Mouse (Mus musculus) testis, adult 2 months (tissue): ENCODE data around the gene Tns2. TPM values are rescaled to one million over a fixed set of nuclear protein-coding genes. Genes with fewer than 3 reads are reported as not detected.
A peak's percentile ranks its signal among the peaks of the same experiment; 100 is the strongest.
"Not testable (repeated sequence)": the region's sequence is repeated elsewhere in the genome, so short reads cannot be mapped to it uniquely, and the experiment has no call there.

Experiments used
- H3K27ac ChIP-seq: fragments of 200-500 bp; 2 replicates; pipeline ENCODE4 v1.5.1; 2012; ENCODE audit warnings: low read depth, low read length; ENCODE audit not compliant: control insufficient read depth, insufficient read depth
- H3K27me3 ChIP-seq: fragments of 200-500 bp; 2 replicates; pipeline ENCODE4 v1.6.1; 2012; ENCODE audit warnings: mild to moderate bottlenecking, low read length, moderate library complexity; ENCODE audit not compliant: control insufficient read depth, insufficient read depth
- H3K36me3 ChIP-seq: fragments of 200-500 bp; 2 replicates; pipeline ENCODE4 v1.6.1; 2012; ENCODE audit warnings: mild to moderate bottlenecking, low read length; ENCODE audit not compliant: control insufficient read depth, insufficient read depth
- H3K4me1 ChIP-seq: fragments of 200-500 bp; 2 replicates; pipeline ENCODE4 v1.6.1; 2012; ENCODE audit warnings: low read length; ENCODE audit not compliant: control insufficient read depth, insufficient read depth
- H3K4me3 ChIP-seq: fragments of 200-500 bp; 2 replicates; pipeline ENCODE4 v1.5.1; 2012; ENCODE audit warnings: low read depth, mild to moderate bottlenecking, low read length, moderate library complexity, mixed read lengths; ENCODE audit not compliant: control insufficient read depth
- CTCF ChIP-seq: fragments of 200-500 bp; IDR thresholded peaks from 2 replicates; pipeline ENCODE4 v1.5.1; 2012; ENCODE audit warnings: low read depth, mild to moderate bottlenecking, inconsistent platforms, low read length, moderate library complexity; ENCODE audit not compliant: control insufficient read depth, insufficient read depth, insufficient replicate concordance
- POLR2A ChIP-seq: fragments of 200-500 bp; IDR thresholded peaks from 2 replicates; pipeline ENCODE4 v1.6.1; 2012; ENCODE audit warnings: low read depth, mild to moderate bottlenecking, inconsistent platforms, low read length, moderate library complexity; ENCODE audit not compliant: control insufficient read depth
- polyA plus RNA-seq: library from polyadenylated mRNA; depleted of rRNA; stranded (reverse); fragments of >200 nt; gene quantifications from 2 replicates; pipeline ENCODE4 v1.2.3, GENCODE M21; 2012

Tns2 gene
- polyA plus RNA-seq, 1 experiment = 6.9 TPM

DNA sequence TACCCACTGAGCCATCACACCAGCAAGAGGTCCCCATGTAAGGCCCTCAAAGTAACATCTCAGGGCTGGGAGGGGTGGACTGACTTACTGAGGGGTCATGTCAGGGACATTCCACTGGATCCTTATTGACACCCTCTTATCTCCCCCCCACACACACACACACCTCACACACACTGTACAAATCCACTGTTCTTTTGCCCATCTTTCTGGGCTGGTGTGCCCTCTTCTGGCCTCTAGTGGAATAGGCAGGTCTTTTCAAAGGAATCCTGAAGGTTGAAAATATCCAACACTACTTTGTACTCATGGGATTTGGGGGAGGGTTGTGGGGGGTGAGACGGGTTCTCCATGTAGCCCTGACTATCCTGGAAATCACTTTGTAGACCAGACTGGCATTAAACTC lies 46.7 kb downstream of the Tns2 start:
- Histone ChIP-seq H3K27me3 (no peaks in the 10 kb centered on the region; the same call in none of the 2 replicates), H3K4me3 (no peak overlapping the region), H3K36me3 (no peaks in the 10 kb centered on the region), H3K27ac (no peak overlapping the region), H3K4me1 (peaks cover 13% of the 10 kb centered on the region)
- TF ChIP-seq POLR2A (no peak), CTCF (no peak)

DNA sequence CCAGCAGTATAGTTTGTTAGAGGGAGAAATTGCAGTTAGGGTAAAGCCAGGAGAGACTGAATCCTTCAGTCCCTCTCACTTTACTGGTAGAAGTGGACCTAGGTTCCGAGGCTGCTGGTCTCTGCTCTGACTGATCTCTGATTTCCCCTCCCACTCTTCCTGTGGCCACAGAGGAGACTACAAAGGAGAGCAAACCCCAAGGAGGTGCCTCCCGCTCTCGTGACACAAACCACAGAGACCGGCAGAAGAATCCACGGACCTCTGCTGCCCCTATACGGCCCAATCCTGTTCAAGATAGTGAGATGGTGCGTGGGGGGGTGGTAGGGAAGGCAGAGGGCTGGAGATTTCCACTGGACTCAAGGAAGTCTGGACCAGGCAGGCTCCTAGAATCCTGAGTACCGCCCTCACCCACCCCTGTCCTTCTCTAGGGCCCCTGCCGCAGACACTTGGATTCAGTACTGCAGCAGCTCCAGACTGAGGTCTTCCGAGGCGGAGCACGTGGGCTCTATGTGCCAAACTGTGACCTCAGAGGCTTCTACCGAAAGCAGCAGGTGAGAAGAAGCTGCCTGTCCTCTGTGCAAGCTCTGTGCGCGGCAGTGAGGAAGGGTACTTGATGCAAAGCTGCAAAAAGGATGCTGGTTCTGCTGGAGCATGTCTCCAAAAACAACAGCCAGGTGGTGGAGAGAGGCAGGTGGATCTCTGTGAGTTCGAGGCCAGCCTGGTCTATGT lies 47.6 kb downstream of the Tns2 start:
- Histone ChIP-seq H3K4me3 (no peak overlapping the region), H3K27ac (no peak overlapping the region)

DNA sequence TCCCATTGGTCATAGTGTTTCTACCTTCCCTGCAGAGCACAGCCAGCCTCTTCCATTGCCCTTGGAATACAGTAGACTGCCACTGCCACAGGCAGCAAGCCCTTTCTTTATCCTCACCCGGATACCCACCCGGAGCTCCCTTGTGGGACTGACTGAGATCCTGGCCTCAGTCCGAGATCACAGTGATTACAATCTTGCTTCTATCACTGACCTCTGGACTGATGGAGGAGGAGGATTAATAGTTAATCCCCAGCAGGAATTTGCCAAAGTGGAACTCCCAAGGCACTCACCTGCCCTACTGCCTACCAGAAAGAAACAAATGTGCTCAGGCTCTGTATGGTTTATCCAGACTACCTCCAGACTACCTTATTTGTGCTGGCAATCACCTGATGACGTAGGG lies 49.3 kb downstream of the Tns2 start:
- Histone ChIP-seq H3K4me3 (no peak overlapping the region), H3K36me3 (no peaks in the 10 kb centered on the region), H3K27ac (no peak overlapping the region), H3K27me3 (no peaks in the 10 kb centered on the region), H3K4me1 (0 out of 2 replicates have a peak, but pooled peaks cover 6% of the 10 kb centered on the region)
- TF ChIP-seq POLR2A (no peak), CTCF (no peak)

More for the DNA sequence above, 47.6 kb downstream of the Tns2 start:
- H3K4me1 ChIP-seq = peaks cover 13% of the 10 kb centered on the region
- no peaks in the 10 kb centered on the region; the same call in none of the 2 replicates for H3K27me3 ChIP-seq
- no peaks in the 10 kb centered on the region for H3K36me3 ChIP-seq
- TF ChIP-seq CTCF (no peak), POLR2A (no peak)

DNA sequence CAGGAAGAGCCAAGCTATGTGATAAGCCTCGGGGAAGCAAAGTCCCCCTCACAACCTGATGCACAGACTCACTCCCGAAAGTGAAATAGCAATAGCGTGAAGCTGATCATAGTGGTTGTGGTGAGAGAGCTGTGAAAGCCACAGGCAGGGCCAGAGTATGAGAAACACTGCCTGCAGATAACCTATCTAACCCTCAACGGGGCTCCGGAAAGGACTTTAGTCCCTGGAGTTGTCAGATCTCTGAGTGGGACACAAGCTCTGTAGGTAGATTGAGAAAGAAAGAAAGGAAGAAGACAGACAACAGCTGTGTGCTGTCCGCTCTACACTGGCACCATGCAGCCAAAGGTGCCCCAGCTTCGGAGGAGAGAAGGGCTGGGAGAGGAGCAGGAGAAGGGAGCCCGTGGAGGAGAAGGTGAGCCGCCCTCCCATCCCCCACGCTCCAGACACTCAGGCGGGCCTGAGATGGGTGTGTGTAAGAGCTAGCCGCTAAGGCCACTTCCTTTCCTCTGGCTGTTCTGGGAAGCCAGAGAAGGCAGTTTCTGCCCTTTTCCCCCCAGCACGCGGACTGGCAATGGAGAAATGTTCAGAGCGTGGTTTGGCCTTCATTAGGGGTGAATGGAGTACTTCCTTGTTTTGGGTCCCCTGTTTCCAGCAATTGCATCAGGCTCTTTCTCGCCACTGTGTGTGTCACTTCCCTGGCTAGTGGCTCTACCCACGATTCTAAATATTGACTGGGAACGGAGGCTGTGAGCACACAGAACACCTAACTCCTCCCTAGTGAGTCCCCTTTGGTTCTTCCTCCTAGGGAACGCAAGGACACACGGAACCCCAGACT lies 50.3 kb downstream of the Tns2 start, which contains the start of gene Soat2:
Gene Soat2, plus strand, starts transcription at position 226 of the 835 bp plus-strand sequence.
- TF ChIP-seq CTCF (no peak), POLR2A (no peak)
- Histone ChIP-seq H3K4me1 (0 out of 2 replicates have a peak, but pooled peaks cover 3% of the 10 kb centered on the region), H3K36me3 (no peaks in the 10 kb centered on the region), H3K27ac (no peak within 1 kb of the TSS), H3K4me3 (no peak within 1 kb of the TSS), H3K27me3 (no peaks in the 10 kb centered on the region)

DNA sequence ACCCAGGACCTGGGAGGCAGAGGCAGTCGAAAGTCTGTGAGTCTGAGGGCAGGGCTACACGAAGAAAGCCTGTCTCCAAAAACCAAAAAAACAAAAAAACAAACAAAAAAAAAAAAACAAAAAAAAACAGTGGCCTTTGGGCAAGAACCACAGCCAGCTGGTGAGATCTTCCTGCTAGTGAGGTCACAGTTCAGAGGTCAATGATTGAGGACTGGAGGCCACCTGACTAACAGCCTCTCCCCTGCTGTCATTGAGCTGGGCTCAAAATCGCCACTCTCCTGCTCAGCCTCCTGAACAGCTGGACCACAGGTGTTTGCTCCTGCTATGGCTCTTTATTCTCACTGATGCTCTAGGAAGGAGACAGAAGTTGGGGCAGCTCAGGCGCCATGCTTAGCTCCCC lies 52.4 kb downstream of the Tns2 start:
- Histone ChIP-seq H3K36me3 (no peaks in the 10 kb centered on the region), H3K27me3 (no peaks in the 10 kb centered on the region), H3K4me1 (peaks cover 8% of the 10 kb centered on the region), H3K27ac (no peak overlapping the region), H3K4me3 (no peak overlapping the region)
- TF ChIP-seq CTCF (no peak), POLR2A (no peak)

DNA sequence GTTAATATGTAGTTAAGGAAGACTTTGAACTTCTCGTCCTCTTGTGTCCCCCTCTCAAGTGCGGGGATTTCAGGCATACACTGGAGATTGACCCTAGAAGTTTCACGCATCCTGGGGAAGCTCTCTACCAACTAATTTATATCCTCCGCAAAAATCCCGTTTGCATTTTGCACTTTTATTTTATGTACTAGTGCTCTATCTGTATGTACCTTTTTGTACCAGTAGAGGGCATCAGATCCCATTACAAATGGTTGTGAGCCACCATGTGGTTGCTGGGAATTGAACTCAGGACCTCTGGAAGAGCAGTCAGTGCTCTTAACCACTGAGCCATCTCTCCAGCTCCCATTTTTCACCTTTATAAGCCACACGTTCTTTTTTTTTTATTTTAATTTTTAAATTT lies 54.8 kb downstream of the Tns2 start:
- H3K27me3 ChIP-seq, H3K27ac ChIP-seq, H3K36me3 ChIP-seq, H3K4me1 ChIP-seq, H3K4me3 ChIP-seq: not testable (repeated sequence)

DNA sequence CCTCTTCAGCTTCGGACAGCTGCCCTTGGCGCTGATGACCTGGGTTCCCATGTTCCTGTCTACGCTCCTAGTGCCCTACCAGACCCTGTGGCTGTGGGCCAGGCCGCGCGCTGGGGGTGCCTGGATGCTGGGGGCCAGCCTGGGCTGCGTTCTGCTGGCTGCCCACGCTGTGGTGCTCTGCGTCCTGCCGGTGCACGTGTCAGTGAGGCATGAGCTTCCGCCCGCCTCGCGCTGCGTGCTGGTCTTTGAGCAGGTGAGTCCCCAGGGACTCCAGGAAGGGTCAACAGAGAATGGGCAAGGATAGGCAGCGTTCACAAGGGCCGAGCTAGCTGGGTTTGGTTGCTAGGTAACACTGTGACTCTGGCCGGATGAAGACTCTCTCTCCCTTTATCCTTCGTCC lies 56.6 kb downstream of the Tns2 start:
- H3K4me3 ChIP-seq = no peak overlapping the region
- TF ChIP-seq CTCF = 0 out of 2 replicates have a peak, but pooled peaks have one; percentile 1
- TF ChIP-seq POLR2A = no peak
- H3K27me3 ChIP-seq = no peaks in the 10 kb centered on the region
- no peak overlapping the region for H3K27ac ChIP-seq
- H3K4me1 ChIP-seq = peaks cover 5% of the 10 kb centered on the region
- H3K36me3 ChIP-seq = no peaks in the 10 kb centered on the region
